Mouse (Mus musculus) MEL (cell line): ENCODE measurements around the gene Map3k1.

ENCODE experiments used
- BHLHE40 ChIP-seq: IDR thresholded peaks from 2 replicates; pipeline ENCODE4 v1.6.1; 2012; ENCODE audit warnings: low read depth, mild to moderate bottlenecking, inconsistent platforms, low read length, improper control_type of control experiment, borderline replicate concordance
- CTCF ChIP-seq, 3 experiments: IDR thresholded peaks in 2 of 3; conservative IDR thresholded peaks in 1 of 3; 2 replicates each; pipeline ENCODE4 v1.5.1; 2011 to 2012; ENCODE audit warnings: low read length in 3 of 3, low read depth in 2 of 3, mild to moderate bottlenecking in 2 of 3, improper control_type of control experiment in 1 of 3, inconsistent platforms in 1 of 3, mixed read lengths in 1 of 3, moderate library complexity in 1 of 3; ENCODE audit not compliant: control insufficient read depth in 1 of 3, insufficient read depth in 1 of 3, poor library complexity in 1 of 3, severe bottlenecking in 1 of 3
- E2F4 ChIP-seq: IDR thresholded peaks from 2 replicates; pipeline ENCODE4 v1.6.1; 2011; ENCODE audit warnings: low read depth, low read length, improper control_type of control experiment, borderline replicate concordance
- EP300 ChIP-seq, 2 experiments: IDR thresholded peaks; 2 replicates each; pipeline ENCODE4 v1.6.1; 2011; ENCODE audit warnings: improper control_type of control experiment in 2 of 2, low read length in 2 of 2, low read depth in 1 of 2, mild to moderate bottlenecking in 1 of 2
- MAFK ChIP-seq: IDR thresholded peaks from 2 replicates; pipeline ENCODE4 v1.6.1; 2011; ENCODE audit warnings: low read depth, mild to moderate bottlenecking, low read length, improper control_type of control experiment, borderline replicate concordance
- POLR2A ChIP-seq, 2 experiments: IDR thresholded peaks; 2 replicates each; pipeline ENCODE4 v1.6.1; 2011 to 2012; ENCODE audit warnings: low read length in 2 of 2, mild to moderate bottlenecking in 2 of 2, control low read depth in 1 of 2, improper control_type of control experiment in 1 of 2, low read depth in 1 of 2, moderate library complexity in 1 of 2; ENCODE audit not compliant: control insufficient read depth in 1 of 2, insufficient read depth in 1 of 2, poor library complexity in 1 of 2
- SMC3 ChIP-seq: IDR thresholded peaks from 2 replicates; pipeline ENCODE4 v1.6.1; 2011; ENCODE audit warnings: low read depth, low read length, improper control_type of control experiment
- TAL1 ChIP-seq: IDR thresholded peaks from 2 replicates; pipeline ENCODE4 v1.6.1; 2012; ENCODE audit warnings: mild to moderate bottlenecking, inconsistent platforms, low read length, moderate library complexity, mixed read lengths
- TBP ChIP-seq: IDR thresholded peaks from 2 replicates; pipeline ENCODE4 v1.8.0; 2011; ENCODE audit warnings: low read depth, low read length, improper control_type of control experiment
- USF1 ChIP-seq: IDR thresholded peaks from 2 replicates; pipeline ENCODE4 v1.6.1; 2014; ENCODE audit warnings: low read depth, mild to moderate bottlenecking, inconsistent platforms, low read length, improper control_type of control experiment, moderate library complexity
- ZC3H11A ChIP-seq: IDR thresholded peaks from 2 replicates; pipeline ENCODE4 v1.6.1; 2012; ENCODE audit warnings: low read depth, mild to moderate bottlenecking, inconsistent platforms, low read length, improper control_type of control experiment
- ZNF384 ChIP-seq: IDR thresholded peaks from 2 replicates; pipeline ENCODE4 v1.6.1; 2012; ENCODE audit warnings: low read depth, mild to moderate bottlenecking, inconsistent platforms, low read length, improper control_type of control experiment

- TF ChIP-seq CTCF (IDR thresholded peaks at IDR 0.05 in 2 of 3, conservative IDR thresholded peaks at IDR 0.05 in 1 of 3; ENCODE audit: control insufficient read depth in 1 of 3, insufficient read depth in 1 of 3, low read depth in 2 of 3, low read length in 3 of 3, poor library complexity in 1 of 3, severe bottlenecking in 1 of 3) (no peak), BHLHE40 (no peak), TBP (no peak), EP300 (IDR thresholded peaks at IDR 0.05; ENCODE audit: low read depth in 1 of 2, low read length in 2 of 2) (no peak), MAFK (no peak), ZC3H11A (no peak), POLR2A (IDR thresholded peaks at IDR 0.05; ENCODE audit: control insufficient read depth in 1 of 2, insufficient read depth in 1 of 2, low read depth in 1 of 2, low read length in 2 of 2, poor library complexity in 1 of 2) (no peak), TAL1 (no peak), USF1 (no peak), SMC3 (no peak), ZNF384 (no peak), E2F4 (no peak)
Measured at GRCm38 (mm10) chr13:111778606-111779005, 30.2 kb downstream of the Map3k1 start.
